Mouse (Mus musculus) kidney, adult 2 months (tissue): ENCODE results near the gene Galnt2.

ENCODE experiments used
- CTCF ChIP-seq: fragments of 200-500 bp; conservative IDR thresholded peaks from 2 replicates; pipeline ENCODE4 v1.5.1; 2011; ENCODE audit warnings: low read depth, mild to moderate bottlenecking, control low read depth, low read length, moderate library complexity, mixed read lengths; ENCODE audit not compliant: insufficient read depth, insufficient read length
- POLR2A ChIP-seq: fragments of 200-500 bp; IDR thresholded peaks from one replicate; pipeline ENCODE4 v1.6.1; 2011; ENCODE audit warnings: low read depth, low read length, control low read depth

DNA sequence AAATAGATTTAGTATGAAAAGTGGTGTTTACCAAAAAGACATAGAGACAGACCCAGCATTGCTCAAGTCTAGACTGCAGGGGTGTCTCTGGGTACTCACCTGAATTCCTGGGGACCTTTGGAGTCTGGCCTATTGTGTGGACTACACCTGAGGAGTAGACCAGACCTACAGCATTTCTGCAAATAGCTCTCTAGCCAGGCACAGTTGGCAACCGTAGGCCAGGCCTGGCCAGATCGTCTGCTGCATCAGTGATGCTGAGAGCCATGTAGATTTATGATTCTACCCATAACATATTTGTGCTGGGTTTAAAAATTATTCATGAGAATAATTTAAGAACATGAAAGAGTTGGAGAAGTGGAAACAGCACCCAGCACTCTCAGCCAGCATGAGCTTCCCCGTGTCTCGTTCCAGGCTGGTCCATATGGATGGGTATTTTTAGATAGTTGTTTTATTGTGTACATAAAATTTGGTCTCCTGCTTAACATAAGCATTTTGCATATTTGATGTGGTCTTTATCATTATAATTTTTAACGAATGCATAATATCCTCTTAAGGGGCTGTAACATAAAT lies 58.4 kb downstream of the Galnt2 start:
- TF ChIP-seq CTCF (no peak), POLR2A (no peak)
